Mouse (Mus musculus): ENCODE results near the gene Tmem273. TPM values are rescaled to one million over a fixed set of nuclear protein-coding genes. Genes with fewer than 3 reads are reported as not detected.

Tmem273 gene
- 1 to 10 TPM; 2.9 to 4.8 TPM for polyA plus RNA-seq (2017; shearing (Covaris generic))

DNA sequence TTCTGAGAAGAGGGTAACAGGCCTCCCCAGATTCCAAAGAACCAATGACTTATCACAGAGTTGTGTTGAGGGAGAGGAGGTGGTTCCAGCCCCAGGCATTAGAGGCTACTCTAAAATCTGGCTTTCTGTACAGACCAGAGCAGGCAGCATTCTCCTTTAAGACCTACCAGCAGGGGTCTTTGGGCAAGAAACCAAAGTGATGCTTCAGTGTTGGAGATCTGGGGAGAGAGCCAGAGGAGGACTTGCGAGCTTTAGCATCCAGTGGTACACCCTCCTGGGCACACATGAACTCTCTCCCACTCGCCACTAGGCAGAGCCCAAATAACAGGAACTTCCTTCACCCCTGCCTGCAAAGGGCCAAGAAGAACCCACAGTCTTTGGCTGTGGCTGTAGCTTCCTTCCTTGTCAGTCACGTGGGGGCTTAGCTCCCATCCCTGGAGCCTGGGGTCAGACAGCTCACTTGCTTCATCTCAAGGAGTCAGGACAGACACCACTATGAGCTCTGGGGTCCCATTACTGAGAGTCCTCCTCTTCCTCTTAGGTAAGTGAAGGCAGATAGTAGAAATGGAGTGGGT is at the start of gene Tmem273:
Gene Tmem273, plus strand, starts transcription at position 408 of the 575 bp plus-strand sequence.
- no peak for ATAC-seq

DNA sequence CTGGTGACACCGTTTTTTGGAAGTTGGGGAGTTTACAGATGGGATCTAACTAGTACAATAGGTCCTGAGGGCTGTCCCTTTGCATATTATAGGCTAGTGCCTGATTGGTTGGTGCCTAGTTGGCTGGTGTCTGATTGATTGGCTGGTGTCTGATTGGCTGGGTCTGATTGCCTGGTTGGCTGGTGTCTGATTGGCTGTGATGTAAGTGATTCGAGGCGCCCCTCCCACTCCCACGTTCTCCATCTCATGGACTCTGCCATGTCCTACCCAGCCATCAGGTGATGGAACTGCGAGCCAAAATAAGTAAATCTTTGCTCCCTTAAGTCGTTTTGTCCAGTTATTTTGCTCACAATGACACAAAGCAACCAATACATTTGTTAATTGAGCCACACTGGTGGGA is 49.2 kb upstream of the Tmem273 start:
- no peak for ATAC-seq

DNA sequence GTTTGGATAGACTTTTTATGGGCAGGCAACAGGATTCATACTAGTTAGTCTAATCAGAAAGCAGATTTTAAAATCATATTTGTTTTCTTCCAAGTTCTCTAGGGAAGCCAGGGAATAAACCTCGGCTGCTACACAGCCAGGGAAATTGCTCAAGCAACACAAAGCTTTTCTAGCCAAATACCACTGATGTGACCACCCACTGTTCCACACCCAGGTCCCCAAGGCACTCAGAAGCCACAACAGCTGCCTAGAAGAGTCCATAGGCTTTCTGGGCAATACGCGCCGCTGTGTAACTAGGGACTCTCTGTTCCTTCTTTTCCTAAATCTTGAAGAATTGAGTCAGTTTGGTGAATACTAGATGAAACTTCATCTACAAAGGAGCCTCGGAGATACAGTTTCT is 47.2 kb upstream of the Tmem273 start:
- no peak for ATAC-seq

DNA sequence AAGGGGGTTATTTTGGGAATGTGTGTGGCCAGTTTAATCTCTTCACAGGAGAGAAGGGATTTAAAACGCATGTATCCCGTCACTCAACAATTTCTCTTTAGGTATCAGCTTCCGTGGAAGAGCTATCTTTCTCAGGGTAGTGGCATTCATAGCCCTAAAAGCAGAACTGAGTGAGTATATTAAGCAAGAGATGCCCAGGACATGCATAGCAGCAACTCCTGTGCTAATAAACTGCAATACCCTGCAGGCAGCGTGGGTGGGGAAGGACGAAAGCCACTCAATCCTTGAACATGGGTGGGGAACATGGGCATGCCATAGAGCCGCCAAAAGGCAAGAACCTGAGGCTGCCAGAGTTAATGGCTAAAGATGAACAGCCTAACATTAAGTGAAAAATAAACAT is 37.2 kb upstream of the Tmem273 start:
- no peak for ATAC-seq

DNA sequence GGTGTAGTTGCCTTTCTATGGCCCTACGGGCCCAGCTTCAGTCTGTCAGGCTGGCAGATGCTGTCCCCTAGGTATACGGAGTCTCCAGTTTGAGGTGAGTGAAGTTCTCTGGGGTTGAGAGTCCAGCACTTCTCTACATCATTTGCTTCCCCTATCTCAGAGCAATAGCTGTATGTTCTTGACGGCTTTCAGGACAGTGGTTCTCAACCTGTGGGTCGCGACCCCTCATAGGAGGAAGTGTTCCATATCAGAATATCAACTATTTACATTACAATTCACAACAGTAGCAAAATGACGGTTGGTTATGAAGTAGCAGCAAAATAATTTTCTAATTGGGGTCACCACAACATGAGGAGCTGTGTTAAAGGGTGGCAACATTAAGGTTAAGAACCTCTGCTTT is 35.0 kb upstream of the Tmem273 start:
- ATAC-seq = no peak

DNA sequence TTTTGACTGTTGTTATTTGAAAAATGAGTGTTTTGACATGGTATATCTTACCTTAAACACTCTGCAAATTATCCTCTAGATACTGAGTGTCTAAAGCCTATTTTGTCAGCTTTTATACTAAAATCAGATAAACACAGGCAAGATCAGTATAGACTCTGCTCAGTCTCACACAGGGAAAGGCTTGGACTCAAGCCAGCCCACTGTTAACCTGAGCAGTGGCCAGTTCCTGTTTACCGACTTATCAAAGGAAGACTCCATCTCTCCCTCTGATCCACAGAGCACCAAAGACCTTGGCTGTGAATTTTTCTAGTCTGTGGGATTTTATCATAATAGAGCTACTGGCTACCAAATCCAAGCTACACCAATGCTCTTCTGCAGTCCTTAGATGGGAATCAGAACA is 31.5 kb upstream of the Tmem273 start:
- ATAC-seq = no peak

DNA sequence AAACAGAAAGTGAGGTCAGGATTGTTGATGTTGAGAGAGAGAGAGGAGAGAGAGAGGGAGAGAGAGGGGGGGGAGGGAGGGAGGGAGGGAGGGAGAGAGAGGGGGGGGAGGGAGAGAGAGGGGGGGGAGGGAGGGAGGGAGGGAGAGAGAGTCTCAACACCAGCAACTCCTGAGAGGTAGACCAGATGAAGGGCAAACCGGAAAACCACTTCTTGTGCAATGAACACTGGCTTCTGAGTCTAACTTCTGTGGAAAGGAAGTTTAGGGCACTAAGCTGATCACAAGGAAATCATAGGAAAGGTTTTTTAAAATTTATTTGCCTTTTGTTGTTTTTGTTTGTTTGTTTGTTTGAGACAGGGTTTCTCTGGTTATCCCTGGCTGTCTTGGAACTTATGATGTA is 23.6 kb upstream of the Tmem273 start:
- ATAC-seq = no peak

DNA sequence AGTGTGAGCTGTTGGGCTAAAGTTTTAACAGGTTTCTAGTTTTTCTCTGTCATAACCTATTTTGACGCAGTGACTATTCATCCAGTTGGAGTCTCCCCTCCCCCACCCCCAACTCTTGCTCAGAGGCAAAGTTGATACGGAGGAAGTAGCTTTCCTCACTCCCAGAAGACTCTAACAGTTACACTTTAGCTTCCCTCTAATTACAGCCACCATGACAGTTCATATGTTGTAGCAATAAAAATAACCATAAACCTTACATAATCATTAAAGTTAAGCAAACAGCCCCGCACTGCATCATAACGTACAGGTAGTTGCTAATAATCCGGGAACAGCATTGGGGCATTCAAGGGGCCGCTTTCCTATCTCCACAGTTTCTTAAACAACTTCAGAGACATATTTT is 15.2 kb upstream of the Tmem273 start:
- ATAC-seq = no peak

DNA sequence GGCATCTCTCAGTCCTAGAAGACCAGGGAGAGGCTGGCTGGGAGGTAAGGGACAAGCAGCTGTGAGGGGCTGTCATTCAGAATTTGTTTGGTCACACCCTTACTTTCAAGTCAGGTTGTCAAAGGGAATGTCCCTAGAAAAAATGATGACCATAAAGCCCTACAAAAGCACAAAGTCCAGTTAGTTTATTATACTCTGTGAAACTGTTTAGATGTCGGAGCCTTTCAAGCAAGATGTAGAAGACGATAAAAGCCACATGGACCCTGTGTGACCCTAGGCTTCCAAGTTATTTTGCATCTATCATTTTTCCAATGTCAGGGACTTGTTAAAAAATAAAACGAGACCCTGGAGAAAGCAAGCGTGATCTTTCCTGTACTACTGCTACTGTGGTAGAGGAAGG is 13.7 kb upstream of the Tmem273 start:
- no peak for ATAC-seq

DNA sequence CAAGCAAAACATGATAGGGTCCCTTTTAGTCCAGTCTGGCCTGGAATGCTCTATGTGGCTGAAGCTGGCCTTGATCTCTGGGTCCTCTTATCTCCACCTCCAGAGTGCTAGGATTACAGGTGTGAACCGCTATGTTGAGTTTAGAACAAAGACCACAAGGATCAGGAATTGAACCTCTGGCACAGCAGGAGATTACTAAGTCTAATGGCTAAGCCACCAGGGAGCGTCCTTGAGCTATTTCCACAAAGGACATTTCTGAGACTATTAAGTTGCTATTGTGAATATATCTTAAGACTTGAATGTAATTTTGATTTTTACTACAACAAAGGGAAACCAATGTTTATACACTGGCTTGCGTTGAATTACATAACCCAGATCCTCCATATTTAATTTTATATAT is 13.0 kb upstream of the Tmem273 start:
- ATAC-seq = no peak

DNA sequence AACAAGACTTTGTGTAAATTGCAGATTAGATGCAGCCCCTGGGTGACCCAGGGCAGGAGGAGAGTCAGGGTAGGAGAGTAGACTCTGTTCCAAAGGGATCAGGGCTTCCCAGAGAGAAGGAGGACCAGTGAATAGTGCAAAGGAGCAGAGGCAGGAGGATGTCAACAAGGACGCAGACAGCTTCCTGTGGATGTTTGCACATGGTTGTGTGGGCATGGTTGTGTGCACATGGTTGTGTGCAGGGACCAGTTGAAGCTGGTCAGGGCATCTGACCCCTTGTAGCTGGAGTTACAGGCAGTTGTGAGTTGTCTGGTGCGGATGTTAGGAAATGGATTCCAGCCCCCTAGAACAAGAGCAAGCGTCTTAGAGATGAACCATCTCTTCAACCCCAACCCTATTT is 12.3 kb upstream of the Tmem273 start:
- ATAC-seq = no peak

DNA sequence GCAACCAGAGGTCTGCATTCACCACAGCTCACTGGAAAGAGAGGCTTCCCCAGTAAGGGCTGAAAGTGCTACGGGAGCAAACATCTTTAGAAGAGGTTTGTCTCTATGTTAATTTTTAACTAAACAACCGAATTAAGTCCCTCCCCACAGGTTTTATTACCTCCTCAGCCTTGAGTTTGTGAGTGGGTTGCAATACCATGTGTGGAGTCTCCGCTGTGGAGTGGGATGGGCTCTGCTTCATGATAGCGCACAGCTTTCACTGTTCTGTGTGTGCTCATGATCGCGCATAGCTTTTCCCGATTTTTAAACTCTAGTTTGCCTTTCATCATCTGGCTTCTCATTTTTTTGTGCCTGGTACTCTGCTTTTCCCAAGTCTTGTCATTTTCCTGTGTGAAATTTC is 9.7 kb upstream of the Tmem273 start:
- ATAC-seq = no peak

DNA sequence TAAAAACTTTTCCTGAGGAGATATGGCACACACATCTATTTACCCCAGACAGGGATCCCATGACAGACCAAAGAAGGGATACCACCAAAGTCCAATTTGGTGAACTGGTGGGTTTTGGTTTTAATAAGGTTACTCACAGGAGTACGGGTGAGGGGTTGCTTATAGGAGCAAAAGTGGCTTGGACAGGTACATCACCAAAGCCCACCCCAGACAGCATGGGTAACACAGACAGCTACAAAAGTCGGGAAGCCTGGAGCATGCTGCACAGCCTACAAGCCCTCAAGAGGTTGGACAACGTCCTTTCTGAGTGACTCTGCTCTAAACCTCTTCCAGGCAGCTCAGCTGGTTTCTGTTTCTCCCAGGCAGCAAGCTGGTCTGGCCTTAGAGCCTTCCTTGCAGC is 7.4 kb upstream of the Tmem273 start:
- no peak for ATAC-seq

DNA sequence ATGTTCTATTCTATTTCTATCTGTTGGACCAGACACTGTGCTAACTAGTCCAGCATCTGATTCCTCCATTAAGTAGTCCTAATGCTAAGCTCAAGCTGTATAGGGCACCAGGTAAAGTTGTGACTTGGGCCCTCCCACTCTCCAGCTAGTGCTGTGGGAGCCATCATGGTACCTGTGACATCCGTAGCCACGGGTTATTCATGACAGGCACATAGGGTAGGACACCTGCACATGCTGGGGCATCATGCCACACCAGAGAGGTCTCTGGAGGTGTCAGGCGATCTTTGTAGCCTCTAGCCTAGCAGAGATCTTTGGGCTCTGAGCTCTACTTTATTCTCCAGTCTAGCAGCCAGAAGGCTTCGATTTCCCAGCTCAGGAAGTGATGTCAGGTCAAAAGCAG is 2.9 kb upstream of the Tmem273 start:
- ATAC-seq = no peak

DNA sequence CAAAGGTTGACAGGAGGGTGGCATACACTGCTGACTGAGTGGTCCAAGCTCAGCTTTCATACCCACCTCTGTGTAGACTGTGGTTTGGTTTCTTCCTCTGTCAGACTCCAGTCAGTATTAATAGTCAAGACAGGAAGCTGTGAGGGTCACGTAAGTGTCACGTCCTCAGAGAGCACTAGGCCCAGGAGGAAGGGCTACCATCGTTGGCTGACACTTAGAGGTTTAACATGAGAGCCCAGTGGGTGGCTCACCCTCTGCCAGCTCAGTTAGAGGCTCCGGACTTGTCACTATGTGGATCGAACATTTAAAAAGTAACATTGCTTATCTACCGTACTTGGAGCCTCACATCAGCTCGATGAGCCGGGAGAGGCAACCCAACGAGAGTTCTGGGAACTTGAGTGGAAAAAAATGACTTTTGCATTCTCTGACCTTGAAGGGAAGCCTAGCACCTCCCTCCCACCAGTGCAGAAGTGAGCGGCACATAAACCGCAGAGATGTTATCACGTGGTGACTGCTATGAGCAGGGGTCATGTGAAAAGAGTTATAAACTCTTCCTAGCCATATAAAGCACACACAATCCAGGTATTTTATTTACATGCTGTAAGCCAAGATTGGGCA is 1.5 kb upstream of the Tmem273 start:
- ATAC-seq = peak; percentile 79

DNA sequence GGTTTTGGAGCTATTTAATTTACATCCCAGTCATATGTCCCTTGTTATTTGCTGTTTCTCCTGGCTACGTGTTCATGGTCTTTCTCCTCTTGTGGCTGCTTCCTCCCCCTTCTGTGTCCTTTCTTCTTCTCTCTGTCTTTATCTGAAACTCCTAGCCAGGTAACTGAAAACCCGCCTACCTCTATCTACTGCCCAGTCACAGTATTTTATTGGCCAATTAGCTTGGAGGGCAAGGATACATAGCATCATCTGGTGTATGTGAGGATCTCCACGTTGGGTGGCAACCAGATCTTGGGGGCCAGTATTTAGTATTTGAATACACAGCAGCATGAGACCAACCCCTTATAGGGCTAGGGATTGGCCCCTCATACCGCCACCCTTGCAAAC is 1.0 kb upstream of the Tmem273 start:
- ATAC-seq = peak; percentile 12

DNA sequence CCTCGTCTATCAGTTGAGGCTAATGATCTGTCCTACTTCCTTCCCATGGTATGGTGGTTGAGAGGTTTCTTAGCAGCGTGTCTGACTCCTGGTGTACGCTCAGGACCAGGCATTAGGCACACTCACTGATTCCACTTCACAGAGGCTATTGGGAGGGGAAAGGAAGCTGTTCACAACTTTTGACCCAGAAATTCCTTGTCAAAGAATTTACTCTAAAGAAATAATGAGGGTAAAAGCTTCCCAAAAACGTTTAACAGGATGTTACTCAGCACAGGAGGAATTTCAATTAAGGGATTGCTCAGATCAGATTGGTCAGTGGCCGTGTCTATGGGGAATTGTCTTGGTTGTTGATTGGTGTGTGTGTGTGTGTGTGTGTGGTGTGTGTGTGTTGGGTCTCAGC is 1.9 kb downstream of the Tmem273 start:
- ATAC-seq = no peak

DNA sequence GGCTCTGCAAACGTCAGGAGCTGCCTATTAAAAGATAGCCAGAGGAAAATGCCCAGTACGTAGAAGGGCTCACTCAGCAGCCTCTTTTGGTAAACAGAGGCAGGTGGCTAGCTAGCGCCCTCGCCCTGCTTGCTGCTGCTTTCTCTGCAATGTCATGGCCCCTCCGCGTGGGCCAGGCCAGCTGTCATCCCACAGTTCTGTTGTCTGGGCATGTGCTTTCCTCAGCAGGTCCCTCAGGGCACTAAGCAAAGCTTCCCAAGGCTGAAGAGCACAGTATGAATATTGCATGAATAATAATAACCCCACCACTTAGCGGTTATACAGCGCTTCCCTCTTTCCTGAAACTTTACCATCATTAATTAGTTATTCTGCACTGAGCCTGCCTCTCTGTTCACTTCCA is 10.6 kb downstream of the Tmem273 start:
- no peak for ATAC-seq

DNA sequence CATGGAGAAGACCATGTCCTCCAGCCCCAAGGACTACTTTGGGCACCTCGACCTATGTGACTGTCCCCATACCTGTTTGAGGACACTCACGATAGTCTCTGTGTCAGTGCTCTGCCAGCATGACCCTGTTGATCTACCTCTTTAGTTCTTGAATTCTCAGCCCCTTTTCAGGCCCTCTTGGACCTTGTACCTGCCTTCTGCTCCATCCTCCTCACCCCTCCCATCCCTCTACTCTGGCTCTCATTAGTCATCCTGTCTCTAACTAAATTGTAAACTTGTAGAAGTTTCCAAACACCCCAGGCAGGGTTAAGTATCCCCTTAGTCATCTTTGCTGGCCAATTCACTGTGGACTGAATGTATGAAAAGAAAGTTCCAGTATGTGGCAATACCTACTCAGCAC is 12.0 kb downstream of the Tmem273 start:
- ATAC-seq = no peak

DNA sequence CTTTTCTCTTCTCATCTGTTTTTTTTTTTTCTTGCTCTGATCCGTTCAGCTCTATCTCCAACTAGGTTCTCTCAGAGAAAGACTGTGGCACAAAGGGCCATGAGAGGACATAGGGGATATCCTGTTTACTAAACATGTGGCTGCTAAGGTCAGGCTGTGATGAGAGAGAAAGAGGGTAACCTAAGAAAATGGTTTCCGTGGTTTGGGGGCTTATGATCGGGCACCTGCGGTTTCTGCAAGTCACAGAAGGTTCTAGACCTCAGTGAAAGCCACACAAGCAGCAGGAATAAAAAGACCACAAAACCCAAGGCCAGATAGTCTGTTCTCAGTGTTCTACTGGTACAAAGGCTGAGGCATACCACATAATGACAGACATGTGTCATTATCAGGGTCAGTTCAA is 12.6 kb downstream of the Tmem273 start:
- ATAC-seq = peak; percentile 28

DNA sequence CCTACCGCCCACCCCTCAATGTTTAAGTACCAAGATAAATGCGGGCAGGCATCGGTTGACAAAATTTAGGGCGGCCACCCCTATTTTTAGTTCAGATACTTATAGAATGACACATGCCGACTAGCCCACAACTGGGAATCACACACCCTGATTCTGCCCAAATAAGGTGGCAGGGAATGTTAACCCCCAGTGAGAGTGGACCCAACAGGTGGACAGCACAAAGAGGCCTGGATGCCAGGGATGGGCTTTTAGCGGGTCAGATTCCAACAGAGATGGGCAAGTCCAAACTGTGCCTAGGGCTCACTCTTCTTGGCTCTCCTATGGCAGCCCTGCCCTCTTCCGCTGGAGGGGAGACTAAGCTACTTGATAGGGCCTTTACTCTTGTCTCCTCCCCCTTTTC is 14.3 kb downstream of the Tmem273 start:
- ATAC-seq = no peak

DNA sequence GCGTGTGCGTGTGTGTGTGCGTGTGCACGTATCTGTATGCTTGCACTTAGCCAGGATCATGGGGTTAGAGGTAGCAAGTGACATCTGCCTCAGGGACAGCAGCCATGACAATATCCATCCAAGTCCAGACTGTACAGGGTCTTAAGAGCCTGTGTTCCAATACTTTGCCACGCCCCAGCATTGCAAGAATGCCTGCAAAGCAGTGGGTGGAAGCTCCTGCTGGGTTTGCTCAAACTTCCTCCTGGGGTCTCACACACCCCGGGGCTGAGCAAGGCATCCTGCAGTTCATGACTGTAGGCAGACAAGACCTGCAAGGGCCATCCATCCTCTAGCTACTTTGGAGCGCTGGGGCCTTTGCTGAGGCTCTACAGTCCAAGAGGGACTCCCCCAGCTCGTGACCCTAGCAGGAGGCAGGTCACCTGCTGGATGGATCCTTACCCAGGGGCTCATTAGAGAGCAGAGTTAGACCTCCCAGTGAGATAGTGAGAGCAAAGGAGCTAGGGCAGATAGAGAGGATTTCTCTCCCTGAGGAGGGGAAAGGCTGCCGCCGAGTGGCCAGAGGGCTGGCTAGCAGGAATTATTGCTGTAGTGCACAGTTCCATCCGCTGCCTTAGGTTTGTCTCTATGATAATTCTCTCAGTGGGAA is 15.4 kb downstream of the Tmem273 start:
- ATAC-seq = no peak

DNA sequence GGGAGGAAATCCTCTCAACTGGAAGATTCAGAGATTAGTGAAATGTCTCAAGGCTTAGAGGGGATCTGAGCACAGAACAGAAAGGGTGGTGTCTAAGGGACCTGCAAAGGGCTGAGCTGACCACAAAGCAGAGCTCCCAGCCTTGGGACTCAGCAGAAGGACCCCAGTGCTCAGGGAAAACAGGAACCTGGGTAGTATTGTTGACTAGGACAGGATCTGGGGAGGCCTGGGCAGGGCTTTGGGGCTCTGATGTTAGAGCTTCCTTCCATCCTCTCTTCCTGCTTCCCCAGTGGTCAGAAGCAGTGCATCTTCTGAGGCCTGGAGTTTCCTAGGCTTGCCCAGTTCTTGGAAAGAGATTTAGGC is 15.9 kb downstream of the Tmem273 start:
- no peak for ATAC-seq

DNA sequence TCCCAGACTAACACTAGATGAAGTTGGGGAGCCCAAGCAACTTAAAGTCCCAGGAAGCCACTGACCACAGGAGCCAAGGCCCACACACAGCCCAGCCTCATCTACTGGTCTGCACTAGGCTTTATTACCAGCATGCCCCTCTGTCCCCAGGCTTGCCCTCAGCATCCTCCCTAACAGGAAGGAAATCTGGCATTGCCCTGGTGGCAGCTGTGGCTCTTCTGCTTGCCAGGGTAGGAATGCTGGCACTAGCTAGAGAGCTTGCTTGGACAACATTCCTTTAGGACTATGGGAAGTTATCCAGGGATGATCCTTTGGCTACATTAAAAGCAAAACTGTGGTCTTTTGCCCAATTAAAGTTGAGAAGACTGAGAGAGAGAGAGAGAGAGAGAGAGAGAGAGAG is 24.3 kb downstream of the Tmem273 start:
- ATAC-seq = no peak

DNA sequence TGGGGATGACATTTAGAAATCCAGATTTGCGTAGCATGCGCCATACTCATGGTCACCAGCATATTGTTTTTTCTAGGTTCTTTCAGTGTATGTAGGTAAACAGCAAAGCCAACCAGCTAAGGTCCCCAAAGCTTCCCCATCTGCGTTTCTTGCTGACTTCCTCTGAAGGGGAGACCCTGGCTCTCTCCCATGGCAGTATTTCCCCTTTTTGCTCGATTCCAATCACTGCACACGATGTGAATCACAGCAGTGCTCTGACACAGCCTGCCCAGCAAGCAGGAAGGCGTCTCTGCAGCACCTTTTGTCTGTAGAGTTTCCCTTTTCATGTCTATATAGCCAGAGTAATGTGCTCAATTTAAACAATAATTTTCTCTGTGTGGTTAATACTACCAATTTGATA is 26.7 kb downstream of the Tmem273 start:
- no peak for ATAC-seq
